Mouse (Mus musculus): ENCODE results near the gene Slc25a44. TPM values are rescaled to one million over a fixed set of nuclear protein-coding genes. Genes with fewer than 3 reads are reported as not detected.
"Not testable (repeated sequence)": the region's sequence is repeated elsewhere in the genome, so short reads cannot be mapped to it uniquely, and the experiment has no call there.

The Slc25a44 gene
- polyA plus RNA-seq, 1 experiment, result 12.7 TPM

- peaks cover 1% of the 10 kb centered on the region; the same call in 1 of the 2 replicates for H3K36me3 ChIP-seq (ENCODE audit: control insufficient read depth, insufficient read depth, low read length)
- H3K27me3 ChIP-seq (ENCODE audit: control insufficient read depth, insufficient read depth, low read length), result no peaks in the 10 kb centered on the region
- no peak overlapping the region for H3K27ac ChIP-seq (ENCODE audit: control insufficient read depth, insufficient read depth, low read depth, low read length)
- H3K4me3 ChIP-seq (ENCODE audit: control insufficient read depth, low read depth, low read length), result no peak overlapping the region
- TF ChIP-seq CTCF (IDR thresholded peaks at IDR 0.05; ENCODE audit: control insufficient read depth, insufficient read depth, insufficient replicate concordance, low read depth, low read length), result no peak
- no peak for TF ChIP-seq POLR2A (IDR thresholded peaks at IDR 0.05; ENCODE audit: control insufficient read depth, low read depth, low read length)
- no peaks in the 10 kb centered on the region for H3K4me1 ChIP-seq (ENCODE audit: control insufficient read depth, insufficient read depth, low read length)
These were observed 29.7 kb downstream of the Slc25a44 start for GRCm38 (mm10) chr3:88395288-88395687.

DNA sequence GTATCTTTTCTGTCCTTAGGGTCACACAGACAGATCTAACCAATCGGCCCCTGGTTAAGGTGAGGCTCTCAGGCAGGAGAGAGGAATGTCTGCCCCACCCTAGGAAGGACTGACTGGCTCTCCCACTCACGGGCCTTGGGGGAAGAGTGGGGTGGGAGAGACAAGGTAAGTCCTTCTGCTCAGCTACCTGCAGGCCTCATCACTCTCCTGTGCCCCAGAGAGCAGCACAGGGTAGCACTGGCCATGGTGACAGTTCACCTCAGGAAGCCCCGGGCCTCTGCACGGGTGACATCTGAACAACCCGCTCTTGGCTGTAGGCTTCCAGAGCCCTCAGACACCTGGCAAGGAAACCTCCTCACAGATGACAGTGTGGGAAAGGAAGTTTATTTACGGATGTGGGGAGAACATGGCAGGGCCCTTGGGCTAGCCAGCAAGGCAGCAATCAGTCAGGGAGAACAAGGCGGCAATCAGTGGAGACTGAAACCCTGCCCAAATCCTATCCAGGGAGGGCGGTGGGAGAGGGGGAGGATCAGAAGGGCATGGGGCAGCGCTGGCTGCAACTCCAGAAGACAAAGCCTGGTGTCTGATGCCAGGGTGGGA is 31.1 kb downstream of the Slc25a44 start:
- TF ChIP-seq CTCF (IDR thresholded peaks at IDR 0.05; ENCODE audit: control insufficient read depth, insufficient read depth, insufficient replicate concordance, low read depth, low read length) (no peak), POLR2A (IDR thresholded peaks at IDR 0.05; ENCODE audit: control insufficient read depth, low read depth, low read length) (no peak)
- Histone ChIP-seq H3K36me3 (ENCODE audit: control insufficient read depth, insufficient read depth, low read length) (peaks cover 1% of the 10 kb centered on the region; the same call in 1 of the 2 replicates), H3K27ac (ENCODE audit: control insufficient read depth, insufficient read depth, low read depth, low read length) (no peak overlapping the region), H3K4me1 (ENCODE audit: control insufficient read depth, insufficient read depth, low read length) (no peaks in the 10 kb centered on the region), H3K27me3 (ENCODE audit: control insufficient read depth, insufficient read depth, low read length) (no peaks in the 10 kb centered on the region), H3K4me3 (ENCODE audit: control insufficient read depth, low read depth, low read length) (no peak overlapping the region)

GRCm38 (mm10) chr3:88384364-88384763 is 40.6 kb downstream of the Slc25a44 start, which contains the start of gene Bglap:
Gene Bglap, minus strand, starts transcription at chr3:88384464.
- H3K36me3 ChIP-seq (ENCODE audit: control insufficient read depth, insufficient read depth, low read length), result no peaks in the 10 kb centered on the region
- no peak within 1 kb of the TSS for H3K4me3 ChIP-seq (ENCODE audit: control insufficient read depth, low read depth, low read length)
- no peaks in the 10 kb centered on the region for H3K27me3 ChIP-seq (ENCODE audit: control insufficient read depth, insufficient read depth, low read length)
- H3K4me1 ChIP-seq (ENCODE audit: control insufficient read depth, insufficient read depth, low read length), result no peaks in the 10 kb centered on the region; the same call in 1 of the 2 replicates
- TF ChIP-seq CTCF (IDR thresholded peaks at IDR 0.05; ENCODE audit: control insufficient read depth, insufficient read depth, insufficient replicate concordance, low read depth, low read length), result no peak
- no peak for TF ChIP-seq POLR2A (IDR thresholded peaks at IDR 0.05; ENCODE audit: control insufficient read depth, low read depth, low read length)
- H3K27ac ChIP-seq (ENCODE audit: control insufficient read depth, insufficient read depth, low read depth, low read length), result no peak within 1 kb of the TSS

- H3K36me3 ChIP-seq (ENCODE audit: control insufficient read depth, insufficient read depth, low read length); H3K27me3 ChIP-seq (ENCODE audit: control insufficient read depth, insufficient read depth, low read length); H3K27ac ChIP-seq (ENCODE audit: control insufficient read depth, insufficient read depth, low read depth, low read length); H3K4me3 ChIP-seq (ENCODE audit: control insufficient read depth, low read depth, low read length); H3K4me1 ChIP-seq (ENCODE audit: control insufficient read depth, insufficient read depth, low read length): not testable (repeated sequence)
These were observed 42.6 kb downstream of the Slc25a44 start for GRCm38 (mm10) chr3:88382383-88382782.

DNA sequence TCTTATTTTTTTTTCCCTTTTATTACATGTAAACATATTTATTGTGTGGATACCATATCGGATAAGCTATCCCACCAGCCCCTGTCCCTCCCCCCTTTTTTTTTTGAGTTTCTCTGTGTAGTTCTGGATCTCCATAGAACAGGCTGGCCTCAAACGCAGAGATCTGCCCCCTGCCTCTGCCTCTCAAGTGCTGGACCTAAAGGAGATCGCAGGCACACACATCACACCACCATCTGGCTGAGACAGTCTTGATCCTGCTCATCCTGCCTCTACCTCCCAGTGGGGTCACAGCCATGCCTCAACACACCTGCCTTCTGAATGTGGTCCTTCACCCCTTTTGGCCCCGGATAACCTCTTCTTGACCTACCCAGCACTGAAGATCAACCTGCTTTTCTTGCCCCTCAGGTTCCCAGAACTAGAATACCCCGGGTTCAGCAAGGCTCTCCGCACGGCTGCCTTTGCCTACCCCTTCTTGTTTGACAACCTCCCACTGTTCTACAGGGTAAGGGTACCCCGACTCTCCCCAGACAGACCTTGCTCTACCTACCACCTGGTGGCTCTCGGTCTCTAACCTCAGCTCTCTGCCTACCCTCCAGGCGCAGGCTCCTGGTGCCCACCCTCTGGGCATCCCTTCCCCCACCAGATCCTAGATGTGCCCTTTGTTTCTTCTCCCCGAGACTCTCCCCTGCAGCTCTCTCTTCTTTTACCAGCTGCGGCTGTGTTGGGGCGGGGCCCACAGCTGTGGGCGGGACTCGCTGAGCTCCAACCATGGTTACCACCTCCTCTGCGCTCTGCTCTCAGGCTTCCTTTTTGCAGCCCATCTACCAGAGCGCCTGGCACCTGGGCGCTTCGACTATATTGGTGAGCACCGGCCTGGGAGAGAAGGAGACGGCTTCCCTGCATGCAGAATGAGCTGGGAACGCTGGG is 43.3 kb downstream of the Slc25a44 start:
- H3K27ac ChIP-seq (ENCODE audit: control insufficient read depth, insufficient read depth, low read depth, low read length), result not testable (repeated sequence)

DNA sequence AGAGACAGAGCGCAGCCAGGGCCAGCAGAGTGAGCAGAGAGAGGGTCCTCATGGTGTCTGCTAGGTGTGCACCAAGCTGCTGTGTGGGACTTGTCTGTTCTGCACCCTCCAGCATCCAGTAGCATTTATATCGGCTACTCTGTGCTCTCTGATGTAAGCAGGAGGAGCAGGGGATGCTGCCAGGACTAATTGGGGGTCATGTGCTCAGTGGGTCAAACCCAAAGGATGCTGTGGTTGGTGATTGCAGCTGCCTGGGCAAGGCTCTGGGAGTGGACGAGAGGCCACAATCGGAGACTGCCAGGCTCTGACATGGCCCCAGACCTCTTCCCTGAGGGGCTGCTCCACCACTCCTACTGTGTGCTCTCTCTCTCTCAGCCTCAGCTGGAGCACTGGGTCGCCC is 46.3 kb downstream of the Slc25a44 start, which contains the start of gene Bglap2:
Gene Bglap2 (minus strand): TSS at position 101 of the 400 bp plus-strand sequence.
- not testable (repeated sequence) for H3K36me3 ChIP-seq (ENCODE audit: control insufficient read depth, insufficient read depth, low read length); H3K4me3 ChIP-seq (ENCODE audit: control insufficient read depth, low read depth, low read length); H3K4me1 ChIP-seq (ENCODE audit: control insufficient read depth, insufficient read depth, low read length); H3K27me3 ChIP-seq (ENCODE audit: control insufficient read depth, insufficient read depth, low read length); H3K27ac ChIP-seq (ENCODE audit: control insufficient read depth, insufficient read depth, low read depth, low read length)

More for the DNA sequence above, 43.3 kb downstream of the Slc25a44 start:
- not testable (repeated sequence) for H3K27me3 ChIP-seq (ENCODE audit: control insufficient read depth, insufficient read depth, low read length); H3K4me3 ChIP-seq (ENCODE audit: control insufficient read depth, low read depth, low read length); H3K36me3 ChIP-seq (ENCODE audit: control insufficient read depth, insufficient read depth, low read length); H3K4me1 ChIP-seq (ENCODE audit: control insufficient read depth, insufficient read depth, low read length)

- H3K27ac ChIP-seq (ENCODE audit: control insufficient read depth, insufficient read depth, low read depth, low read length); H3K36me3 ChIP-seq (ENCODE audit: control insufficient read depth, insufficient read depth, low read length); H3K4me3 ChIP-seq (ENCODE audit: control insufficient read depth, low read depth, low read length); H3K4me1 ChIP-seq (ENCODE audit: control insufficient read depth, insufficient read depth, low read length); H3K27me3 ChIP-seq (ENCODE audit: control insufficient read depth, insufficient read depth, low read length): not testable (repeated sequence)
These were observed 48.3 kb downstream of the Slc25a44 start for GRCm38 (mm10) chr3:88376644-88377043.

DNA sequence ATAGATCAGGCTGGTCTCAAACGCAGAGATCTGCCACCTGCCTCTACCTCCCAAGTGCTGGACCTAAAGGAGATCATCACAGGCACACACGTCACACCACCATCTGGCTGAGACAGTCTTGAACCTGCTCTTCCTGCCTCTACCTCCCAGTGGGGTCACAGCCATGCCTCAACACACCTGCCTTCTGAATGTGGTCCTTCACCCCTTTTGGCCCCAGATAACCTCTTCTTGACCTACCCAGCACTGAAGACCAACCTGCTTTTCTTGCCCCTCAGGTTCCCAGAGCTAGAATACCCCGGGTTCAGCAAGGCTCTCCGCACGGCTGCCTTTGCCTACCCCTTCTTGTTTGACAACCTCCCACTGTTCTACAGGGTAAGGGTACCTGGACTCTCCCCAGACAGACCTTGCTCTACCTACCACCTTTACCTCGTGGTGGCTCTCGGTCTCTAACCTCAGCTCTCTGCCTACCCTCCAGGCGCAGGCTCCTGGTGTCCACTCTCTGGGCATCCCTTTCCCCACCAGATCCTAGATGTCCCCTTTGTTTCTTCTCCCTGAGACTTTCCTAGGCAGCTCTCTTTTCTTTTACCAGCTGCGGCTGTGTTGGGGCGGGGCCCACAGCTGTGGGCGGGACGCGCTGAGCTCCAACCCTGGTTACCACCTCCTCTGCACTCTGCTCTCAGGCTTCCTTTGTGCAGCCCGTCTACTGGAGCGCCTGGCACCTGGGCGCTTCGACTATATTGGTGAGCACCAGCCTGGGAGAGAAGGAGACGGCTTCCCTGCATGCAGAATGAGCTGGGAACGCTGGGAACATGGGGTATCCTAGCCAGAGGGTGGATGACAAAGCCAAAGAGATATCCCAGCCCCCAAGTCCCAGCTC is 49.0 kb downstream of the Slc25a44 start:
- H3K4me1 ChIP-seq (ENCODE audit: control insufficient read depth, insufficient read depth, low read length); H3K36me3 ChIP-seq (ENCODE audit: control insufficient read depth, insufficient read depth, low read length); H3K27ac ChIP-seq (ENCODE audit: control insufficient read depth, insufficient read depth, low read depth, low read length); H3K4me3 ChIP-seq (ENCODE audit: control insufficient read depth, low read depth, low read length); H3K27me3 ChIP-seq (ENCODE audit: control insufficient read depth, insufficient read depth, low read length): not testable (repeated sequence)

GRCm38 (mm10) chr3:88372643-88373042 is 52.3 kb downstream of the Slc25a44 start, which contains the start of gene Bglap3:
Gene Bglap3, minus strand, starts transcription at chr3:88372743.
- H3K27me3 ChIP-seq (ENCODE audit: control insufficient read depth, insufficient read depth, low read length); H3K36me3 ChIP-seq (ENCODE audit: control insufficient read depth, insufficient read depth, low read length); H3K4me3 ChIP-seq (ENCODE audit: control insufficient read depth, low read depth, low read length); H3K27ac ChIP-seq (ENCODE audit: control insufficient read depth, insufficient read depth, low read depth, low read length); H3K4me1 ChIP-seq (ENCODE audit: control insufficient read depth, insufficient read depth, low read length): not testable (repeated sequence)

GRCm38 (mm10) chr3:88368511-88368910 is 56.4 kb downstream of the Slc25a44 start:
- H3K36me3 ChIP-seq (ENCODE audit: control insufficient read depth, insufficient read depth, low read length); H3K27me3 ChIP-seq (ENCODE audit: control insufficient read depth, insufficient read depth, low read length); H3K27ac ChIP-seq (ENCODE audit: control insufficient read depth, insufficient read depth, low read depth, low read length); H3K4me3 ChIP-seq (ENCODE audit: control insufficient read depth, low read depth, low read length): not testable (repeated sequence)
- H3K4me1 ChIP-seq (ENCODE audit: control insufficient read depth, insufficient read depth, low read length), result peaks cover 16% of the 10 kb centered on the region
